Mouse (Mus musculus): ENCODE results near the gene Dnm3.

Gene Dnm3

DNA sequence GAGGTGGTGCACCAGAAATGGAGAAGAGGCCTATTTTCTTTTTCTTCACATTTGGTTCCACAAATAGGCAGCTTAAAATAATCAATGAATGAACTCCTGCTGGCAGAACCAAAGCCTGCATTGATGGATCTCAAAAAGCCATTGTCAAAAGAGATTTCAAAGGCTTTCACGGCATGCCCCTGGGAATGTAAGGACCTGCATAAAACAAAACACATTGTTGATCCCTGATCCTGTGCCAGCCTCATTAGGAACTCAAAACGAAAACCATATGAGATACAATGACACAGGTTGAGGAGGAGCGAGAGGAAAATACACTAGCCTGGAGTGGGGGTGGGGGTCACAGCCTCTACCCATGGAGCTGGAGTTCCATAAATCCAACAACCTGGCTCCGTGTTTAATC is 153.4 kb downstream of the Dnm3 start:
- DNase-seq (ENCODE audit: low spot score): no peak

DNA sequence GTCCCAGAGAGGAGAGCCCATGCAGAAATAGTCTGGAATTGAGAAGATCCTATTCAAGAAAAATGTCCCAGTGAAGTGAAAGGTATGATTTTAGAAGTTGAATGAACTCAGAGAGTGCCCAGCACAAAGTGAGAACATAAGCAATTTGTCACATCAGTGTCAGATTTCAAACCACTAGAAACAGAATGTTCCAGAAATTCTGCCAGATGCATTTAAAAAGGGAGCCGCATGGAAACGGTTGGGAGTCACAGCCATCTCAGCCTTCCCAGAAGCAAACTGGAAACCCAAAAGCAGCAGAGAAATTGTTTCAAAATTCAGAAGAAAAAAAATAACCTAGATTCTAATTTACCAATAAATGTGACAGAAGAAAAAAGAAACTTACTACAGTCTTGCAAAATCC is 154.7 kb downstream of the Dnm3 start:
- no peak for DNase-seq (ENCODE audit: low spot score)

DNA sequence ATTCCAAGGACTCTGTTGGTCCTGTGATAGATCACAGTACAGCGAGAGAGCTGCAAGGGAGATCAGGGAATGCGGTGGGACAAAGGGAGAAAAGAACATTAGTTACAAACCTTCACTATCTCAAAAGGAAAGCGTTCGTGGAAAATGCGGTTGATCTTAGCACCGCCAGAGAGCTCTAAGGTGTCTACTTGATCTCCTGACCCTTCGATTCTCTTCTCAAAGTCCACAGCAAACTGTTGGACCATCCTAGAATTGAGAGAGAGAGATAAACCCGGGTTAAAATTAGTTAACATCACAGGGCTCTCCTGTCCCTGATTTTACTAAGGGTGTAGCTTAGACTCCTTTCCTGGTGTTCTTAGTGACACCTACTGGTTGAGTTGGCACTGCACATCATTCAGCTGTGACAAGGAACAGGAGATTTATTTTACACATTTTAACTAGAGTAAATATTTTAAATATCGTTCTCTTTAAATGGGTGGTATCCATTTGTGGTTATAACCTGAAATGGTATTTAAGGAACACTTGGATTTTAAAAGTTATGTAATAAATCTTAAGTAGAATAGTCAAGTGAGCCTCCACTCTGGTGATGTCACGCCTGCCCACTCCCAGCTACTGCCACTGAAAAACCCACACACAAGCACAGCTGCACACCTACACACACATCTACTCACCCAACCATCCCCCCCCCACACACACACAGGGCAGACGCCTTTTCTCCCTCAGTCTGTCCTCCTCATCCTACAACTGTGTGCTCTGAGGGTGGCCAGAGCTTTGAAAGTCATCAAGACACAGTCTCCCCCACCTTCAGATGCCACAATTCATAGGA is 164.2 kb downstream of the Dnm3 start:
- peak; percentile 36 for DNase-seq (ENCODE audit: low spot score)

DNA sequence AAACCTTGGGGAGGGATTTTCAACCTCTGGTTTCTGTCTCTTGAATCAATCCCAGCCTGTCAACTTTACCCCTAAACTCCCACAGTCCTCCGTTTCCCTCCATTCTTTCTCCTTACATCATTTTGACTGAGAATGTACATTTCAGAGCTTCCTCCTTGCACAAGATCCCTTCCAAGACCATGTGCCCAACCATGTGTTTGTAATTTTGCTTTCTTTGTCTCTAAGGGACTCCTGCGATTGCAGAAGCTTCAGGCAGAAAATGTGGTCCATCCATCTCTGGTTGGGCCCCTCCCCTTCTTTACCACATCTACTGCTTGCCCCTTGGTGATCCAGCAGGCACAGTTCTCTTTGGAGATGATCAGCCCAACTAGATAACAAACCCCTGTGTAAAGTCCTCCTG is 165.2 kb downstream of the Dnm3 start:
- no peak for DNase-seq (ENCODE audit: low spot score)

DNA sequence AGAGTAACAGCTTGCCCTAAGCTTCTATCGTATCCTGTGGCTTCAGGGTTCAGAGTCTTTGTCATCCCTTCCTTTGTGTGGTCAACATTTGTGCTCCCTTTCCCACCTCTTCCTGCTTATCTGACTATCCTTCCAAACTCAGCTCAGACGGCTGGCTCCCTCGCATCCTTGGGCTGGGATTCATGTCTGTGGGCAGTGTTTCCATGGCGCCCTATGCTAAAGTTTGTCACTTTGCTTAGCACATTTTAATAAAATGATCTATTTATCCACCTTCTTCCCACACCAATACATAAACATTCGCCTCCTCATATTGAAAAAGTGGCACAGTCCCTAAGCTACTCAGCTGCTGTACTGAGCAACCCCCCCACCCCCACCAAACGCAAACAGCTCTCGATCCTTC is 165.7 kb downstream of the Dnm3 start:
- no peak for DNase-seq (ENCODE audit: low spot score)

DNA sequence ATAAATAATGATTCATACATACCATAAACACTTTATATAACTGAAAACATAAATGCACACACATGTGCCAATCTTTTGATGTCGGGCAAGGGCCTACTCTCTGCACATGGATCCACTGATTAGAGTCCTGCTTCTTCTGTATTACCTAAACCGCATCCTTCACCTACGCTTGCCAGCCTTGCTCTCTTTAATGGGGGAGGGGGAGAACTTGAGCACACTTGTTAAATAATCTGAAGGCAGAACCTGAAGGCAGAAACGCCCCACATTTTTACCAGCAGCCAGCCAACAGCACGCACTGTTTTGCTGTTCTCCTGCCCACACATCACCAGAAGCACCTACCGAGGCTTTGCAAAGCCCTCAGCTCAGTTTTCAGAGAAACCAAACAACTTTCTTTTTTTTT is 172.6 kb downstream of the Dnm3 start:
- DNase-seq (ENCODE audit: low spot score): no peak

DNA sequence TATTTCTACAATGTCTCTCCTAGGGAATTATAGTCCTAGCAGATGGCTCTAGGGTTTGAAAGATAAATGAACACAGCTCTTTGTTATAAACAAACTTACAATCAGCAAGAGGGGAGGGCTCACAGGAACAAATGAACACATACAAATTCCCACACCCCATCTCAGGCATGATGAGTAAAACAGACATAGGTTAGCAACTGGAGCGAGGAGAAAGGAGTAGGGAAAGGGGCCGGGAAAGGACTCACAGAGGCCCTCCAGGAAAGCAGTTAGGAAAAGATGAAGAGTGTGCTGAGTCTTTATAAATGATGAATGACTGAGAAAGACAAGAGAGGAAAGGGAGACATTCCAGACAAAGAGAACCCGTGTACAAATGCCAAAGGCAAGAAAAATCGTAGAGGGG is 175.4 kb downstream of the Dnm3 start:
- no peak for DNase-seq (ENCODE audit: low spot score)

DNA sequence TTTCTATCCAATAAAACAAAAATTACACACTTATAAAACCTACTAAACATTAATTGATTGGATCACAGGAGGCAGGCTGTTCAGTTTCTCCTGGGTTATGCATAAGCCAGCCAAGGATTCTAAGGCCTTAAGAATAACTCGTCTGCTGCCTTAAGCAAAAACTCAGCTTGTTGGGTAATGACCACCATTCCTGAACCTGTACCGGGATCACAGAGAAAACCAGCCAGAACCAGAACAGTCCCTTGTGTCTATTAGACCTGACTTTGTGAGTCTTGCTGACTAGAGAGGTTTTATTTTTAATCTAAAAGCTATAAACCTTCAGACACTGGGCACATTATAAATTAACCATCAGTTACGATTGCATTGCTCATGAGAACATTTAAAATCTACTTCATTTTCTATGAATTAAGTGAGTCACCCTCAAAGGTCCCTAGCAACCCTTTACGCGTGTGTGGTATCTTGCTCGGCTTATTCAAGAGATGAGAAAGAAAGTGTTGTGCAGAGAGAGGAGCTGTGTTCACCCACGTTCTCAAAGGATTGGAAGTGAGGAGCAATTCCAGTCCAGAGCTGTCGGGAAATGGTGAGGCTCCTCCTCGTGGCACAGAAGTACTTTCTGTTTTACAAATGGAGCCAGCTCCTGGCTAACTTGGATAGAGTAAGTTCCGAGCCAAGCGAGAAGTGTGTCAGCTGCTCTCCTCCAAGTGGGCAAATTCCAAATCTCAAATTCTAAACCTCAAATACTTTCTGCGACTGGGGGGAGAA is 178.1 kb downstream of the Dnm3 start:
- DNase-seq (ENCODE audit: low spot score): no peak

DNA sequence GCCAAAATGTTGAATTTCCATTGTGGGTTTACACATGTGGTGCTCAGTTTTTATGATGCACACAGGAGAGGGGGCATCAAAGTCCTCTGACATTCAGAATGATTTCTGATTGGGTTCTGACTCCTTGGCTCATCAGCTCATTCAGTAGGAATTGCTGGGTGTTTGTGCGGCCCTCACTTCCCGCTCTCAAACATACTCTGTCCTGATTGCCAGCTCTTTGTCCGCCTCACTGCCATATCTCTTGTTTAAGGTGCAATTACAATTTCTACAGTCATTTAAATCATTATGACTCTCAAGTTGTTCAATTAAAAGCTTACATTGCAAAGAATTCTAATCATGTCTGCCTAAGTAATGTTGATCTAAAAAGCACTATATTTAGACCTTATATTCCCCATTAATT is 179.3 kb downstream of the Dnm3 start:
- no peak for DNase-seq (ENCODE audit: low spot score)

DNA sequence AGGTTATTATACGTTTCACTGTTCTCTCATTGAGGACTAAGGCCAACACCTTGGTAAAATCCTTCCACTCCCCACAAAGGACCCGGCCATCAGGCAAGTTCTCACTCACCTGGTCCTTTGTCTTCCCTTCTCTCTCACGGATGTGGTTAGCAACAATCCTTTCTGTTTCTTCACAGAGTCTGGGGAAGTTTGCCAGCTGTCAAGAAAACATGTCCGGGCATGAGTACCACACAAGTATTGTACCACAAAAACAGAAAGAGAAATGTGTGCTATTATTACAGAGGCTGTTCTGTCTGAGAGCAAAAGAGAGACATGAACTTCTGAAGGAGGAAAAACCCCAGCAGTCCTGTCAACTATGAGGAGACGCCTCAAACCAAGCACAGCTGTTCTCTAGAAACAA is 182.4 kb downstream of the Dnm3 start:
- no peak for DNase-seq (ENCODE audit: low spot score)

DNA sequence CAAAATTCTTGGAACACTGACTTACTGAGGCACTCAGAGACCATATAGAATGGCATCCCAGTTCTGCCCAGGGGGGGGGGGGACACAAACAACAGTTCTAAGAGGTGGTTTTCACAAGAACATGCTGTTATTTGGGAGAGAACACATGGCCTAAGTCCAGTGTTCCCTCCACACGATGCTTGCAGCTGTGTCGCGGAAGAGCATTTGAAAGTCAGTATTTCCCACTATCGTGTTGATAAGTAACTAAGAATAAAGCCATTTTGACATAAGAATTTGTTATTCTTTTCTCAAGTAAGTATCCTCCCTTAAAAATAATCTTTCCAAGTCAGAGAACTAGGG is 183.3 kb downstream of the Dnm3 start:
- no peak for DNase-seq (ENCODE audit: low spot score)

DNA sequence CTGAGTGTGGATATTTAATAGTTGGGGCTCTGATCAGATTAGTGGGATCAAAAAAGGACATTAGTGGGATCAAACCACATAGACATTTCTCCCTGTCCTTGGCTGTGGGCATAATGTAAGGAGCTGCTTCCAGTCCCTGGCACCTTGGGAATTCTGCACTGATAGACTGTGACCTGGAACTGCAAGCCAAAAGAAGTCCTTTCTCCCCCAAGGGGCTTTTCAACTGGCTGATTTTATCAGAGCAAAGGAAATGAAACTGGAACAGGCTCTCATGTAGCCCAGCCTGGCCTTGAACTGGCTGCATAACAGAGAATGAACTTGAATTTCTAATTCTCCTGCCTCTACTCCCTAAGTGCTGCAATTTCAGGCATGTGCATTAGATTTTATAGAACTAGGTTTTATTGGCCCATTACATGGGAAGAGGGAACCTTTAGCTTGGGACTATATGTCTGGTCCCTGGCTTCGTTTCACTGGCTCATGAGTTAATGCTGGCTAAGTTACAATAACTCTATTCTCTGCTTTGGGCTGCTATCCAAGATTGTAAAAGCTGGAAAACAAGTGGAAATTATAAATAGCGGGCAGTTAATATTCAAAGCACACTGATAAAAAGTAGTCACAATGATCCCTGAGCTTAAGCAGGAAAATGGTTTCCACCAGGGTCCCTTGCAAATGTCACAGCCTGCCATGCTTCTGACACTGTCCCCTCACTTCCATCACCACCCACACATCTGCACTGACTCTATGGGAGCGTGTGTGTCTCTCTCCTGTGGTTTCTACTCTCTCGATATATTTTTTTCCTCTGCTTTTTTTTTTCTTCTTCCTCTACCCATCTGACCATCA is 183.9 kb downstream of the Dnm3 start:
- DNase-seq (ENCODE audit: low spot score): peak; percentile 39

DNA sequence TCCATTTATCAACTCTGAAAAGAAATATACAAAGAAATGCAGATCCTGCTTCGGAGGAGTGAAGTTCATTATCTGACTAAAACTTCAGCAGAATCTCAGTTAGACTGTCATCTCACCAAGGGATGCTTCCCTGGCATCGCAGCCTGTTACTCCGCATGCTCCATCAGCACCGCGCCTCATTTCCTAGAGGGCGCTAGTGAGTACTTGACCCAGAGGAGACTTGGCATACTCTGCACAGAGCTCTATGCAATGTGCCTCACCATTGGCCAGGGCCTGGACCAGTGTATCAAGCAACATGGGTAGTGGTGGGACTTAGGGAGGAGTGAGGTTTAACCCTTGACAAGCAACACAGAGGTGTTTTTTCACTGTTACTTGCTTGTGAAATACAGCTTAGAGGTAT is 190.9 kb downstream of the Dnm3 start:
- no peak for DNase-seq (ENCODE audit: low spot score)

DNA sequence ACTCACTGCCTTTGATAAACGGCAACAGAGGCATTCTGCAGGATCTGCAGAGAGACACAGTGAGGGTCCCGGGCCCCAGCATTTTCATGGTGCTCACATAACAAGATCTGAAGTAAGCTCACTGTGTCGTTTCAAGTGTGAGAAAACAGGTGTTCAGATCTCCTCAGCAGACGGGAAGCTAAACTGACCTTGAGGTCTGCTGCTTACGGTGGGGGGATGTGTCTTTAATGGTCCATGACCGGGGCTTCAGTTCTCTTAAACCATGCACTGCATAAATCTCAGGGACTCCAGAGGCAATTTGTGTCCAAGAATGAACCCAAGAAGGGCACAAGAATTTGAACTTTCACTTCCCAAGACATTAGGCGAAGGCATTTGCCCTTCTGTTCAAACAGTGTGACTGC is 195.9 kb downstream of the Dnm3 start:
- no peak for DNase-seq (ENCODE audit: low spot score)

DNA sequence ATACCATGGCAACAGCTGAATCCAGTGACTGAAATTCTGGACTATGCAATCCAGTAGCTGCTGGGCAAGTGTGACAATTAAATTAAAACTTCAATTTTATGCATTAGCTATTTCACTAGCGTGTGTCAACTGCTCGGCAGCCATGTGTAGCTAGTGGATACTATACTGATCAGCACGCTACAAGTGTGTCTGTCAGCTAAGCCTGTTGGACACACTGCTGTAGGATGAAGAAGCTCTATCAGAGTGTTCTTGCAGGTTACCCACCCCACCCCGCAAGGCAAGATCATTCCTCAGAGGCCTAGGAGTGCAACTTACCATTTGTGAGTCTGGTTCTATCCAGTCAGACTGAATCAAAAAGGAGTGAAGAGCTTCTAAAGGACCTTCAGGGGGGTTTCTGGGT is 197.8 kb downstream of the Dnm3 start:
- no peak for DNase-seq (ENCODE audit: low spot score)

DNA sequence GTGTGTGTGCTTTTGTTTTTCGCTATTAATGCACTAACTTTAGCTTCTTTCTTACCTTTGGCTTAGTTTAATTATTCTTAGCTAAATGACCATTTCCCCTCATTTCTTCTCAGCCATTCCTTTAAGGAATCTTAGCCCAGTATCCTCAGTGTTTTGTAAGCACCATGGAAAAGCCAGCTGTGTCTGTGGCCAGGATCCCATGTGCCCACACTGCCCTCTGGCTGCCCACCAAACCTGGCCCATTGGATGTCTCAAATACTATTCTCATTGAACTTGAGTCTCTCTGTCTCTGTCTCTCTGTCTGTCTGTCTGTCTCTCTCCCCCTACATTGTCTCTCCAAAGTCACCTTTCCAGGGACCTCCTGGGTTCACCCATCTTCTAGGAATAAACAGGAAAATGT is 201.8 kb downstream of the Dnm3 start:
- no peak for DNase-seq (ENCODE audit: low spot score)

DNA sequence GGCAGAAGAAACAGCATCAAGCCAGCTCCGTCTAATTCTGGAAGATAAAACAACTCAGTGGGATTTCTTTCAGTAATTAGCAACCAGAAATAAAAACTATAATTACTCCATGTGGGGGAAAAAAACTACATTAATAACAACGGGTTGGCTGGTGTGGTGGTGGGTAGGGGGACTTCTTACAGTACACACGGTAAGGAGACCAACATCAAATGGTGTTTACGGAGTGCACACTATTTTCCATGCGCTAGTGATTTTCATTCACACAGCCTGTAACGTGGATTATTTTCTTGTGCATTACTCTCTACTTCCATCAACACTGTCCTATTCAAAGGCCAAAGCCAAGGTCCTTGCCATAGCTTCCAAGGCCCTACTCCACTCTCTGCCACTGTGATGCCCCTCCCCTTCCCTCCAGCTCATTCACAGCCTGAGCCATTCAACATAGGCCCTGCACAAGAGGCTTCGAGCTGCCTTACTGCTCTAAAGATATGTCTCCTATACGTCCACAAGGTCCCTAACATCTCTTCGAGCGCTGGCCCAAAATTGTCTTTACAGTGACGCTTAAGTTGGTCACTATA is 203.1 kb downstream of the Dnm3 start:
- DNase-seq (ENCODE audit: low spot score): no peak

DNA sequence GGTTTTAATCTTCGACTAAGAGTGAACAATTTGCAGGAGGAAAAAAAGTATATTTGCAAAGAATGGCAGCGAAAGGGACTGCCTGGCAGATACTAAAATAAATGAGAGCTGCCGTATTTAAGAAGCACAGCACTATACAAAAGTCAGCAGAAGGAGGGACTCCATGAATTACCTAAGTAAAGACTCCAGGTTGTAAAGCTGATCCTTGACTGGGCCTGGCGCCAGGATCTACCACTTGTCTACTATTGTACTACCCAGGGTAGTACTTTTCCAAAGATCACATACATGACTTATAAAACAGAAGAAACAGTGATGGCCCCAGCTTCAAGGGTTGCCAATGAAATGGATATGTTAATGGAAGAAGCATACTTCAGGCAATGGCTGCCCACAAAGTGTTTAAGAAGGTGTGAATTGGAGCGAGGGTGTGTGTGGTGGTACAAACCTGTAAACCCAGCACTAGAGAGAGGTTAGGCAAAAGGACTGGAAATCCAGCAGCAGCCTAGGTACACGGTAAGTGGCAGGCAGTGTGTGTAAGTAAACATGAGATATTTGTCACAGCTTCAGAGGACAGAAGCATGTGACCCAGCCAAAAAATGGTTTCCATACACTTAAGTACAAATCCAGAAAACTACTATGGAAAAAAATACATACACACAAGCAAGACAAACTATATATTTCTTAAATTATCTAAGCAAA is 220.8 kb downstream of the Dnm3 start:
- DNase-seq (ENCODE audit: low spot score): no peak

DNA sequence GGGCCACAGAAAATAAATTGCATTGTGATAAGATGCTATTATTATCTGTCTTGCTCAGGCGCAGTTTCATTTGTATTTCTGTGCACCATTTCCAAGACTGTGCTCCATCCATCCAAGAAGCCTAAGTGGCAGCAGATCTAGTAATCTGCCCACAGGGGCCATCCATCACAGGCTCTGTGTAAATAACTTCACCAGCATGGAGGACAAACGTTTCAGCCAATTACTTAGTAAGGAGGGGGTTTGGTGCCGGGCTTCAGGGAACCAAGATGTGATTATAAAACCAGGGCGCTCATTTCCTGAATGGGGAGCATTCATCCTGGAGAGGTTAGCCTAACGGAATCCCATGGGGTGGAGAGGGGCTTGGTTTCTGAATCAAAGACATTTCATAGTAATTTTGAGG is 222.9 kb downstream of the Dnm3 start:
- no peak for DNase-seq (ENCODE audit: low spot score)

DNA sequence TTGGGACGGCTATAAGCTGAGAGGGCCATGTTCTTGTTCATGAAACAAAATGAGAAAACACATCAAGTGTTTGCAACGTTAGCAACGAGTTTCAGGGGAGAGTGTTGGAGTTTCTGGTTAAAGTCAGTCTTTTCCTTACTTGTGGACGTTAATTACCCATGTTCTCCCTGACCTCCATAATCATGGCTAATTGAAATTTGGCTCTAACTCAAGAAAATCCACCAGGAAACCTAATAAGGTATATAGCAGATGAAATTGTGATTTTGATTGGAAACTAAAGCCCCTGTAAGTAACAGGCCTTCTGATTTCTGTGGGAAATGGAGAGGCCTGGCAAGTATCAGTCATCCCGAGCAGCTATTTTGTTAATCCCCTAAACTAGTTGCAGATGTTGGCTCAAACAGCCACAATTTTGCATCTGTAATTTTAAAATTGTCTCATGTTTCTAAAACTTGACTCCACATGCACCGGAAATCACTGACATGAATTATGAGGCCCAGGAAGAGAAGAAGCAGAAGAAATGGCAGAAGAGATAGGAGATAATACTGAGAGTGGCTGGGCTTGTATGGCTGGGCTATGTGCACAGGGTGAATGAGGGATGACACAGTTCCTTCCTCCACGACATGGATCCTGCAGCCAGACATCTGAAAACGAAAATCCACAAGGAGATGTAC is 223.7 kb downstream of the Dnm3 start:
- no peak for DNase-seq (ENCODE audit: low spot score)

DNA sequence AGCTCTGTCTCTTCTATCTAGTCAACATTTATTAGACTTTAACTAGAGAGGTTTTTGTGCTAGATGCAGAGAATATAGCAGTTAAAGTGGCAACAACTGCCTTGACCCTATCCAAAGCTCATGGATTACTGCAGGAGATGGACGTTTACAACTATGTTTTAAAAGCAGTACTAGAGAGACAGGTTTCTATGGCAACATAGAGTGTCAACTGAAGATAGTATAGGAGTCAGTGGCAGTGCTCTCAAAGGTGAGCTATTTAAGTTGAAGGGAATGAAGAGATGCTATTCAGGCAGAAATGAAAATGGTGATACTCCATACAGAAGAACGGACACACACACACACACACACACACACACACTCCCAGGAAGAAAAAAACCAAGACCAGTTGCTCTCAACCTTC is 225.0 kb downstream of the Dnm3 start:
- no peak for DNase-seq (ENCODE audit: low spot score)

All from left cerebral cortex, adult 11 months (tissue).